ENCODE assay signal across 8 mouse cellular contexts in genomic region chr3:96098616-96099267, GRCm38 (mm10). TPM values are rescaled to one million over a fixed set of nuclear protein-coding genes. Genes with fewer than 3 reads are reported as not detected.
A peak's percentile ranks its signal among the peaks of the same experiment; 100 is the strongest.
DNase-seq lines count a peak whose midpoint lies in the region; ATAC-seq lines count a peak whose summit lies in the region.

No protein-coding gene starts in this region.

- no peaks in the 10 kb centered on the region for H3K27me3 ChIP-seq in forebrain, embryonic 16.5 days (replicated peaks; ENCODE audit: control insufficient read depth, insufficient read depth, low read length)
- H3K27me3 ChIP-seq in hindbrain, embryonic 16.5 days (replicated peaks; ENCODE audit: control insufficient read depth, insufficient read depth, low read length), result no peaks in the 10 kb centered on the region

- H3K4me1 ChIP-seq in forebrain, embryonic 16.5 days (replicated peaks; ENCODE audit: control insufficient read depth, insufficient read depth, low read length), result peaks cover 7% of the 10 kb centered on the region; the same call in 1 of the 2 replicates
- H3K4me1 ChIP-seq in hindbrain, embryonic 16.5 days (ENCODE audit: control insufficient read depth, insufficient read depth, low read depth, low read length), result peaks cover 5% of the 10 kb centered on the region

- no peak overlapping the region for H3K4me2 ChIP-seq in forebrain, embryonic 16.5 days (ENCODE audit: low read length)
- no peak overlapping the region for H3K4me2 ChIP-seq in hindbrain, embryonic 16.5 days (ENCODE audit: low read length)

- H3K36me3 ChIP-seq in forebrain, embryonic 16.5 days (ENCODE audit: control insufficient read depth, insufficient read depth), result no peaks in the 10 kb centered on the region
- no peaks in the 10 kb centered on the region for H3K36me3 ChIP-seq in hindbrain, embryonic 16.5 days (ENCODE audit: control insufficient read depth, insufficient read depth, low read length)

- no peak overlapping the region for H3K4me3 ChIP-seq in forebrain, embryonic 16.5 days (replicated peaks; ENCODE audit: low read length)
- no peak overlapping the region for H3K4me3 ChIP-seq in hindbrain, embryonic 16.5 days (ENCODE audit: low read length)

- WGBS in forebrain, embryonic 16.5 days, result 54% methylated on average over 7 of the region's 7 CpGs
- WGBS in hindbrain, embryonic 16.5 days, result 60% methylated on average over 7 of the region's 7 CpGs

- no peak overlapping the region for H3K9ac ChIP-seq in forebrain, embryonic 16.5 days (replicated peaks; ENCODE audit: low read depth, low read length)
- H3K9ac ChIP-seq in hindbrain, embryonic 16.5 days (ENCODE audit: low read depth, low read length), result no peak overlapping the region

- H3K27ac ChIP-seq in forebrain, embryonic 16.5 days (ENCODE audit: low read length), result no peak overlapping the region
- no peak overlapping the region for H3K27ac ChIP-seq in hindbrain, embryonic 16.5 days (ENCODE audit: low read depth, low read length)

- DNase-seq in ovary, adult 18-20 months (ENCODE audit: low spot score), result peak; percentile 53
- no peak for DNase-seq in ovary, postnatal 36 days (ENCODE audit: low spot score)
- DNase-seq in gastrocnemius, postnatal 14 days, result peak; percentile 52
- peak; percentile 47 for DNase-seq in kidney, postnatal 14 days
- peak; percentile 74 for DNase-seq in urinary bladder, postnatal 25 days (ENCODE audit: low spot score)
- no peak for DNase-seq in spleen, postnatal 14 days (ENCODE audit: low spot score in 2 of 2)

- intact Hi-C loops in gastrocnemius, postnatal 14 days (cut with DNase I; ENCODE audit: low total_unique reads), result no loop called here

- ATAC-seq in forebrain, embryonic 16.5 days, result no peak
- ATAC-seq in hindbrain, embryonic 16.5 days, result no peak

- H3K9me3 ChIP-seq in forebrain, embryonic 16.5 days (ENCODE audit: control insufficient read depth, low read length), result no peaks in the 10 kb centered on the region
- H3K9me3 ChIP-seq in hindbrain, embryonic 16.5 days (ENCODE audit: control insufficient read depth, low read length), result no peaks in the 10 kb centered on the region

RNA-seq across cellular contexts. Expression of gene Otud7b, which starts 5.6 kb away (rescaled TPM):
- 10 to 100 TPM; 44.4 to 44.7 TPM for total RNA-seq in gastrocnemius, postnatal 14 days (2021)
- 8.8 and 9.3 TPM in 2 replicates for polyA plus RNA-seq in forebrain, embryonic 16.5 days (2015; fragmentation: Nextera tagmentation; extraction: Ambion mirVana)
- 6.5 and 8.7 TPM in 2 replicates for polyA plus RNA-seq in hindbrain, embryonic 16.5 days (2015; fragmentation: Nextera tagmentation; extraction: Ambion mirVana)

RNA-seq across cellular contexts. Expression of gene Vps45, which starts 40.5 kb away (rescaled TPM):
- 10 to 100 TPM; 21.4 to 23.6 TPM for total RNA-seq in gastrocnemius, postnatal 14 days (2021)
- 55.3 and 57.4 TPM in 2 replicates for polyA plus RNA-seq in forebrain, embryonic 16.5 days (2015; fragmentation: Nextera tagmentation; extraction: Ambion mirVana)
- 58.7 and 60.8 TPM in 2 replicates for polyA plus RNA-seq in hindbrain, embryonic 16.5 days (2015; fragmentation: Nextera tagmentation; extraction: Ambion mirVana)

Comparison
In these comparisons a context has a peak if more than half of its experiments do, and no peak if none do; other contexts are left out.
1. DNase-seq: peak in ovary, adult 18-20 months (single experiment), gastrocnemius, postnatal 14 days (single experiment), kidney, postnatal 14 days (single experiment) and urinary bladder, postnatal 25 days (single experiment); none in ovary, postnatal 36 days (single experiment) and spleen, postnatal 14 days (0 of 2).